Mouse (Mus musculus) mouse embryonic stem cell (cell line): ENCODE data around the gene Tmem270.

Experiments
- in situ Hi-C, 2 experiments: fragments of 300-500 bp; cut with MboI; formaldehyde crosslinking; loops; 1 replicate in 1 of 2; 3 replicates in 1 of 2; pipeline ENCODE4 v1.14.3; 2019 to 2020; ENCODE audit warnings: low sequenced_read_pairs in 2 of 2, low pct_unique_long_range_greater_than_20kb in 1 of 2, mixed read lengths in 1 of 2; ENCODE audit not compliant: unreplicated experiment in 1 of 2

Gene Tmem270

GRCm38 (mm10) chr5:134861902-134862497 lies 44.5 kb downstream of the Tmem270 start:
- in situ Hi-C loops = no loop called here

DNA sequence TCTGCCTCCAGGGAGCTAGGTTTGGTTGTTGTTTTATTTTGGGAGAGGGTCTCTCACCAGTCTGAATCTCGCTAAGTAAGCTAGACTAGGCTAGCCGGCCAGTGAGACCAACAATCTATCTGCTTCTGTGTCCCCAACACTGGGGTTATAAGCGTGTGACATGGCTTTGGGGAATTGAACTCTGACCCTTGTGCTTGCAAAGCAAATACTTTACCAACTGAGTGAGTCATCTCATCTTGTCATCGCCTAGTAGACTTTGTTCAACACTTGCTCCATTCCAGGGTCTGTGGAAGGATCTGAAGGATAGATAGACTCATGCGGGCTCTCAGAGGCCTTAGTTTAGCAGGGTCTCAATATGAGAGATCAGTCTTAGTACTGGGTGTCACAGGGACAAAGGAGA lies 47.3 kb downstream of the Tmem270 start:
- in situ Hi-C loops = no loop called here

GRCm38 (mm10) chr5:134858378-134858777 lies 48.2 kb downstream of the Tmem270 start:
- in situ Hi-C loops = no loop called here

DNA sequence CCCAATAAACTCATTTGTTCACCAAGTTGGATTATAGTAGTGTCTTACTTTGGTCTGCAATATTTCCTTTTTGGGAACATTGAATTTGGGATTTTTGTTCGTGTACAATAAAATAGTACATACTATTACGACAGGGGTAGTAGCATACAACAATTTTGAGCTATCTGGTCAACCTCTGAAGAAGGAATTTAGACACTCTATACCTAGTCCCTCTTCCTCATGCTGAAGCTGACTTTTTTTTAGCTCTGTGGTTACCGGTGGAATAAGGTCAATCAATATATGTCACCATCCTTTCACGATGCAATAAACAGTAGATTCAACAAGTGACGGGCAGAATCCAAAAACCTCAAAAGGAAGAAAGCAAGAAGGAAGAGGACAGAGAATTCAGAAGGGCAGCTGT lies 53.7 kb downstream of the Tmem270 start:
- in situ Hi-C loops = no loop called here
